Mouse (Mus musculus) myocyte (in vitro differentiated cells): ENCODE data around the gene Sipa1l1. TPM values are rescaled to one million over a fixed set of nuclear protein-coding genes. Genes with fewer than 3 reads are reported as not detected.

Experiments
- H3K27me3 ChIP-seq: one replicate; pipeline ENCODE4 v1.6.1; 2011; ENCODE audit not compliant: control insufficient read depth, insufficient read depth, insufficient read length
- H3K36me3 ChIP-seq: one replicate; pipeline ENCODE4 v1.6.1; 2011; ENCODE audit not compliant: control insufficient read depth, insufficient read depth
- H3K4me2 ChIP-seq: one replicate; pipeline ENCODE4 v1.6.1; 2011; ENCODE audit warnings: low read depth, control low read depth
- H3K4me3 ChIP-seq: one replicate; pipeline ENCODE4 v1.5.1; 2011; ENCODE audit warnings: mild to moderate bottlenecking, control low read depth, moderate library complexity
- H3K79me2 ChIP-seq: one replicate; pipeline ENCODE4 v1.6.1; 2011; ENCODE audit not compliant: control insufficient read depth, insufficient read depth
- H3ac ChIP-seq: one replicate; pipeline ENCODE4 v1.6.1; 2011; ENCODE audit not compliant: control insufficient read depth, insufficient read length
- CEBPB ChIP-seq: IDR thresholded peaks from 2 replicates; pipeline ENCODE4 v1.6.1; 2011; ENCODE audit warnings: mild to moderate bottlenecking, moderate library complexity; ENCODE audit not compliant: poor library complexity, insufficient read depth, severe bottlenecking
- E2F4 ChIP-seq: IDR thresholded peaks from one replicate; pipeline ENCODE4 v1.6.1; 2011; ENCODE audit warnings: mild to moderate bottlenecking, control low read depth, moderate library complexity; ENCODE audit not compliant: insufficient read depth
- MAX ChIP-seq: IDR thresholded peaks from one replicate; pipeline ENCODE4 v1.6.1; 2011; ENCODE audit warnings: low read depth, mild to moderate bottlenecking, control low read depth
- MYOD1 ChIP-seq, 3 experiments: IDR thresholded peaks; one replicate each; pipeline ENCODE4 v1.6.1; 2011; ENCODE audit warnings: control low read depth in 2 of 3, low read depth in 2 of 3, mild to moderate bottlenecking in 2 of 3, moderate library complexity in 1 of 3; ENCODE audit not compliant: insufficient read length in 2 of 3, control insufficient read depth in 1 of 3
- MYOG ChIP-seq, 3 experiments: IDR thresholded peaks; one replicate each; pipeline ENCODE4 v1.6.1; 2011; ENCODE audit warnings: control low read depth in 2 of 3, low read depth in 2 of 3, mild to moderate bottlenecking in 2 of 3; ENCODE audit not compliant: insufficient read length in 2 of 3, control insufficient read depth in 1 of 3, insufficient read depth in 1 of 3
- POLR2A ChIP-seq: IDR thresholded peaks from one replicate; pipeline ENCODE4 v1.6.1; 2011; ENCODE audit warnings: low read depth, mild to moderate bottlenecking, control low read depth, moderate library complexity; ENCODE audit not compliant: insufficient read length
- POLR2AphosphoS2 ChIP-seq: IDR thresholded peaks from one replicate; pipeline ENCODE4 v1.6.1; 2011; ENCODE audit warnings: low read depth, control low read depth; ENCODE audit not compliant: insufficient read length
- REST ChIP-seq: IDR thresholded peaks from one replicate; pipeline ENCODE4 v1.6.1; 2011; ENCODE audit warnings: mild to moderate bottlenecking, control low read depth, moderate library complexity; ENCODE audit not compliant: insufficient read depth, insufficient read length
- SRF ChIP-seq: IDR thresholded peaks from one replicate; pipeline ENCODE4 v1.6.1; 2011; ENCODE audit warnings: low read depth; ENCODE audit not compliant: control insufficient read depth, insufficient read length
- TCF12 ChIP-seq: IDR thresholded peaks from one replicate; pipeline ENCODE4 v1.6.1; 2011; ENCODE audit warnings: mild to moderate bottlenecking, control low read depth; ENCODE audit not compliant: poor library complexity, insufficient read depth, severe bottlenecking
- TCF3 ChIP-seq: IDR thresholded peaks from one replicate; pipeline ENCODE4 v1.6.1; 2011; ENCODE audit warnings: low read depth, control low read depth; ENCODE audit not compliant: insufficient read length
- USF1 ChIP-seq: IDR thresholded peaks from one replicate; pipeline ENCODE4 v1.6.1; 2011; ENCODE audit warnings: low read depth, mild to moderate bottlenecking, control low read depth, moderate library complexity
- polyA plus RNA-seq: library from polyadenylated mRNA; unstranded; fragments of >200 nt; fragmentation: generic; extraction: Trizol; gene quantifications from one replicate; pipeline ENCODE4 v1.2.1, GENCODE M21; 2012; ENCODE audit warnings: missing spikeins

Gene Sipa1l1
- polyA plus RNA-seq, 1 experiment, result 22.5 TPM

- H3K4me3 ChIP-seq, result no peak overlapping the region
- no peaks in the 10 kb centered on the region for H3K79me2 ChIP-seq
- no peak overlapping the region for H3ac ChIP-seq
- no peaks in the 10 kb centered on the region for H3K27me3 ChIP-seq
- no peaks in the 10 kb centered on the region for H3K36me3 ChIP-seq
- no peak for TF ChIP-seq POLR2AphosphoS2
- TF ChIP-seq MYOG (IDR thresholded peaks at IDR 0.05; ENCODE audit: control insufficient read depth in 1 of 3, insufficient read depth in 1 of 3, insufficient read length in 2 of 3, low read depth in 2 of 3), result peak in 1 of 3 experiments; percentile 31
- no peak for TF ChIP-seq REST
- TF ChIP-seq MYOD1 (IDR thresholded peaks at IDR 0.05; ENCODE audit: control insufficient read depth in 1 of 3, insufficient read length in 2 of 3, low read depth in 2 of 3), result peak in 1 of 3 experiments; percentile 68
- no peak overlapping the region for H3K4me2 ChIP-seq
These were observed 117.7 kb downstream of the Sipa1l1 start for GRCm38 (mm10) chr12:82286804-82287203.

GRCm38 (mm10) chr12:82293545-82294247 is 124.6 kb downstream of the Sipa1l1 start:
- Histone ChIP-seq H3K4me3 (no peak overlapping the region), H3K36me3 (no peaks in the 10 kb centered on the region), H3K27me3 (no peaks in the 10 kb centered on the region), H3K4me2 (no peak overlapping the region), H3K79me2 (no peaks in the 10 kb centered on the region), H3ac (no peak overlapping the region)
- no peak for TF ChIP-seq REST
- no peak for TF ChIP-seq MYOD1 (IDR thresholded peaks at IDR 0.05; ENCODE audit: control insufficient read depth in 1 of 3, insufficient read length in 2 of 3, low read depth in 2 of 3)
- no peak for TF ChIP-seq CEBPB
- TF ChIP-seq POLR2AphosphoS2, result no peak
- TF ChIP-seq SRF, result no peak
- no peak for TF ChIP-seq POLR2A
- no peak for TF ChIP-seq E2F4
- no peak for TF ChIP-seq MYOG (IDR thresholded peaks at IDR 0.05; ENCODE audit: control insufficient read depth in 1 of 3, insufficient read depth in 1 of 3, insufficient read length in 2 of 3, low read depth in 2 of 3)
- no peak for TF ChIP-seq TCF12
- TF ChIP-seq USF1, result no peak
- no peak for TF ChIP-seq TCF3

DNA sequence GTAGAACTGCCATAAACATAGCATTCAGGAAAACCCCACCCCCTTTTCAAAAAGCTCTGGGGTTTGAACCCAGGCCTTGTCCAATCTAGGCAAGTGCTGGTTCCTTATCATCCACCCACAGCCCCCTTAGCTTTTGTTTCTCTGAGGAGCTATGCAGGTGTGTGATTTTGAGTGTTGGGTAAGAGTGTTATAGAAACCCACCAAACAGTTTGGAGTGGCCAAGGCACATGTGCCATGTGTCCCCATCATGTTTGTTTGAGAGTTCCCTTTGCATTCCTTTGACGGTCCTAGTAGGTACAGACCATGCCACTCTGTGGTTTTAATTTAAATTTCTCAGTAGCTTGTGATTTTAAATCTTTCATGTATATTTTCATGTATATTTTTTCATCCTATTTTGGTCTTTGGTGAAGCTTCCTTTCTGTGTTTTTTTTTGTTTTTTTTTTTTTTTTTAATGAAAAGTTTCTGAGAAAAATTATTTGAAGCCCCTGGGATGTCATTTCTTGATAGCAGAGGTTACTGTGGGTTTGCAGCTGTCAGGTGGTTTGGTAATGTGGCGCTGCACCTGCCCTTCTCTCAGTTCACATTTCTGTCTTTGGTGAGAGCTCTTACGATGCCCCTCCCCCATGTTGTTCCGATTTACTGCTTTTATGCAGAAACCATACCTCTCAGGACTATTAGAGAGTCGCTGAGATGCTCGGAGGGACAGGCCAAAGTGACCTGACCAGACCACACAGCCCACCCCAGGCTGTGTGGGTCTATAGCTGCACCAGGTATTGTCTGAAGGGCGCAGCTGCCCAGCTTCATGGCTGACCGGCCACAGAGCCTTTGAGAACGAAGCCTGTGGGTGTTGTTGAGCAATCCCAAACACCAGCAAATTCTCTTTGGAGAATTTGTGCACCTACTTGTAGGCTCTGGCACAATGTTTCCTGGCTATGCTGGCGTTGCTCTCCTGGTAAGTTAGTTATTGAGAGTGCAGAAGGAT is 126.1 kb downstream of the Sipa1l1 start:
- H3K79me2 ChIP-seq, result no peaks in the 10 kb centered on the region
- no peaks in the 10 kb centered on the region for H3K27me3 ChIP-seq
- no peak overlapping the region for H3K4me3 ChIP-seq
- H3ac ChIP-seq, result no peak overlapping the region
- no peaks in the 10 kb centered on the region for H3K36me3 ChIP-seq
- H3K4me2 ChIP-seq, result no peak overlapping the region
- TF ChIP-seq TCF12, result peak; percentile 21
- TF ChIP-seq MAX, result no peak
- no peak for TF ChIP-seq TCF3
- TF ChIP-seq USF1, result no peak
- no peak for TF ChIP-seq POLR2A
- peak in 2 of 3 experiments; percentile 48 to 59 for TF ChIP-seq MYOD1 (IDR thresholded peaks at IDR 0.05; ENCODE audit: control insufficient read depth in 1 of 3, insufficient read length in 2 of 3, low read depth in 2 of 3)
- peak in 1 of 3 experiments; percentile 54 for TF ChIP-seq MYOG (IDR thresholded peaks at IDR 0.05; ENCODE audit: control insufficient read depth in 1 of 3, insufficient read depth in 1 of 3, insufficient read length in 2 of 3, low read depth in 2 of 3)
- no peak for TF ChIP-seq POLR2AphosphoS2
- no peak for TF ChIP-seq REST
- TF ChIP-seq SRF, result no peak
- TF ChIP-seq E2F4, result no peak
- no peak for TF ChIP-seq CEBPB

DNA sequence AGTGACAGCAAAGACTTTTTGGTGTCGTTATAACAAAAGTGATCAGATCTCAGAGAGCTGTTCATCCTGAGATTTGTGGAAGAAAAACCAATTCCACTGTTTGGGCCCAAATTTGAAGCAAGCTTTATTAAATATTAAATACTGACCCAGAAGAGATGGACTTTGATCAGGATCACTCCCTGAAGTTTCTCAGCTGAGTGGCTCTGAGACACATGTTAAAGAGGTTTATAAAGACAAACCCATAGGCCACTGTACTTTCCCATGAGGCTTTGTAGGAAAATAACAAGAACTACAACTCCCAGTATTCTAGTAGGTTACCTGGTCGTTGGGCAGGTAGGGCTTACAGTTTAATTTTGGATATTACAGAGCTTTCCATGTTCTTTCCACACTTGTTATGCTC is 127.2 kb downstream of the Sipa1l1 start:
- Histone ChIP-seq H3K4me3 (no peak overlapping the region), H3ac (no peak overlapping the region), H3K79me2 (no peaks in the 10 kb centered on the region), H3K4me2 (no peak overlapping the region), H3K27me3 (no peaks in the 10 kb centered on the region), H3K36me3 (no peaks in the 10 kb centered on the region)
- TF ChIP-seq REST (no peak), CEBPB (no peak), USF1 (no peak), MYOD1 (IDR thresholded peaks at IDR 0.05; ENCODE audit: control insufficient read depth in 1 of 3, insufficient read length in 2 of 3, low read depth in 2 of 3) (no peak), POLR2AphosphoS2 (no peak), E2F4 (no peak), POLR2A (no peak), TCF3 (no peak), MAX (no peak), TCF12 (no peak), MYOG (IDR thresholded peaks at IDR 0.05; ENCODE audit: control insufficient read depth in 1 of 3, insufficient read depth in 1 of 3, insufficient read length in 2 of 3, low read depth in 2 of 3) (no peak), SRF (no peak)
